Mouse (Mus musculus): ENCODE results near the gene Frs2. TPM values are rescaled to one million over a fixed set of nuclear protein-coding genes. Genes with fewer than 3 reads are reported as not detected.

The Frs2 gene
- polyA plus RNA-seq, 1 experiment = 37.8 TPM

DNA sequence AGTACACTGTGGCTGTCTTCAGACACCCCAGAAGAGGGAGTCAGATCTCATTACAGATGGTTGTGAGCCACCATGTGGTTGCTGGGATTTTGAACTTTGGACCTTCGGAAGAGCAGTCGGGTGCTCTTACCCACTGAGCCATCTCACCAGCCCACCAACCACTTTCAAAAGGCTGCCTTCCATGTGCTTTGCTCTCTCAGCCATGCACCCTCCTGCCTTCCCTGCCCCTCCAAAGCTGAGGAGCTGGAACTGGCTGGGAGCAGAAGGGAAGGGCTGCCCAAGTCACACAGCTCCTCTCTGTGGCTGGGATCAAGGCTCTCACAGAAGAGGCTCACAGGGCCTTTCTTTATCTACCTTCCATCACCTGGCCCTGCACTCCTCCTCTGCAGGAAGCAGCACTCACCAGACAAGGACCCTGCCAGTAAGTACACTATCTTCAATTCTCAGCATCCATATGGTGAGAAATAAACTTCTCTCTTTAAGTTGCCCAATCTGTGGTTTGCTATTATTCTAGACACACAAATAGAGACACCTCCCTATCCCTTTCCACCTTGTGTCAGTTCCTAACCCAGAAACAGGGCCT is 51.1 kb downstream of the Frs2 start:
- TF ChIP-seq CTCF (IDR thresholded peaks at IDR 0.05; ENCODE audit: borderline replicate concordance, extremely low read depth, insufficient read depth, insufficient read length) (no peak), POLR2A (IDR thresholded peaks at IDR 0.05; ENCODE audit: borderline replicate concordance, extremely low read depth, insufficient read depth, insufficient read length, poor library complexity, severe bottlenecking) (no peak)
- DNase-seq (ENCODE audit: low read depth) = no peak

DNA sequence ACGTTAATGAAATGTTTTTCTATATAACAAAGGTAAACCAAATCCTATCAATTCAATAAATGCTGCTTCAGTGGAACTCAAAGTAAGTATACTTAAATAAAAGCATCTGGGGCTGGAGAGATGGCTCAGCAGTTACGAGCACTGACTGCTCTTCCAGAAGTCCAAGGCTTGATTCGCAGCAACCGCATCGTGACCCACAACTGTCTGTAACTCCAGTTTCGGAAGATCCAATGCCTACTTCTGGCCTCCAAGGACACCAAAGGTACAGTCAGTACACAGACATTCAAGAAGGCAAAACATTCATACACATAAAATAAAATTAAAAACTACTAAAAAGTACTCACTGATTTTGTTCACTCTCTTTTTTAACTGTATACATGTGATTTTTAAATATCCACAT is 52.2 kb downstream of the Frs2 start:
- TF ChIP-seq CTCF (IDR thresholded peaks at IDR 0.05; ENCODE audit: borderline replicate concordance, extremely low read depth, insufficient read depth, insufficient read length) (no peak), POLR2A (IDR thresholded peaks at IDR 0.05; ENCODE audit: borderline replicate concordance, extremely low read depth, insufficient read depth, insufficient read length, poor library complexity, severe bottlenecking) (no peak)
- DNase-seq (ENCODE audit: low read depth) = no peak

DNA sequence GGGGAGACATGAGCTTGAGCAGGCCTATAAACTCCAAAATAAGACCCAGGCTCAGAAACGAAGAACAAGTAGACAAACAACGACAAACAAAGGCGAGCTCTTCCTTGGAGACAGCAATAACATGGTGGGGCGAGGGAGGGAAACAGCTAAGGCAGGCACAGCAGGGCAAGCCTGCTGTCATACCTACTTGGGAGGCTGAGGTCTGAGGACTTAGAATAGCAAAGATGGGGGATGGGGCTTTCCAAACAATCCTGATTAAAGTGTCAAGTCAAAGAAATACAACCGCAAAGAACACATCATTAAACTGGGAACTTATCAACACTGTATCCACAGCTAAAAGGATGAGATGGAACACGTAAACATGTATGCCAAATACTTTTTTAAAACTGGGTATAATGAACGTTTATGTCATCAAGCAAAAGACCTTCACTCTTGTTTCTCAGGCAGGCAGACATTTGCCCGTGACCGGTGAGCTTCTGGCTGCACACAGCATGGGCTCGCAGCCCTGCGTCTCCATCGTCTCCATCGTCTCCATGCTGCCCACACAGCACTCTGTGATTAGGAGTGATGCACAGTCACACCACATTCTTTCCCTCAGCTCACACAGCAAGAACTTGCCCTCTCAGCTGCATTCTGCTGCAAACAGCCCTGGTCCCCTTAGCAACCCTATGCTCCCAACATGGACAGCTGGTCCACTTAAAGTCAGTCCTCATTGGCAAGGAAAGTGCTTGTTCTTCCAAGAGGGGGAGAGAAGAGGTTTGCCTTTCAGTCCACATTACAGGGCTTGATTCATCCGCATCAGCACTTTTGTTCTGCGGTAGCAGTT is 53.6 kb downstream of the Frs2 start:
- peak; percentile 89 for DNase-seq (ENCODE audit: low read depth)
- TF ChIP-seq POLR2A (IDR thresholded peaks at IDR 0.05; ENCODE audit: borderline replicate concordance, extremely low read depth, insufficient read depth, insufficient read length, poor library complexity, severe bottlenecking) = no peak
- TF ChIP-seq CTCF (IDR thresholded peaks at IDR 0.05; ENCODE audit: borderline replicate concordance, extremely low read depth, insufficient read depth, insufficient read length) = no peak

DNA sequence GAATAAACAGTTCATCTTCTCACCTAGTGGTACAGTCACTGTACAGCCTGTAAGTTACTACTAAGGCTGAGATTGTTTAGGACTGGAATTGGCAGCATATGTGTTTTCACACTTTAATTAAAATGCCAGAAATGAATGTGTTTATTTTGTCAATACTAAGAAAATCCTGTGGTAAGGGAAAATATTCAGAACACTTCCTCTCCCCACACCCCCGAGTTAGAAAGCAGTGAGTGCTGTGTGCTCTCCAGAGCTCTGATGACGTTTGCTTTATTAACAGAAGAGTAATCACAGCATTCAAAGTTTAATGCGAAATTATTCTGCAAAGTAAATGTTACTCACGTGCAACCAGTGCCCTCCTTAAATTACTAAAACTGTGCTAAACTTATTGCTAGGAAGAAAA is 58.7 kb downstream of the Frs2 start:
- TF ChIP-seq POLR2A (IDR thresholded peaks at IDR 0.05; ENCODE audit: borderline replicate concordance, extremely low read depth, insufficient read depth, insufficient read length, poor library complexity, severe bottlenecking) (no peak), CTCF (IDR thresholded peaks at IDR 0.05; ENCODE audit: borderline replicate concordance, extremely low read depth, insufficient read depth, insufficient read length) (no peak)
- DNase-seq (ENCODE audit: low read depth) = no peak

DNA sequence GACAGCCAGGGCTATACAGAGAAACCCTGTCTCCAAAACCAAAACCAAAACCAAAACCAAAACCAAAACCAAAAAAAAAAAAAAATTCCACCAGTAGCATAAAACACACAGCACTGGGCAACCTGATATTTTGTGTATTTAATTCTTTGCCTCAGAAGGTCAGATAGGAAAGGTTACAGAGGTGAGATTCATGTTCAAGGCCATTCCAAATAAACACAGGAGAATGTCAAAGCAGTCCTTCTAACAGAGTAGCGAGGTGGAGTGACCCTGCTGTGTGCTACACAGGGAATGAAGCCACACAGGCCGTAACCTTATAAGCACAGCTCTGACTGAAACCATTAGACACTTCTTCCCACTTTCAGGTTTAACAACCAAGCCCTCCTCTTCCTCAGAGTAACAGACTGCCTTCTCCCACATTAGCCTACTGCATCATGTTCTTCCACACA is 66.4 kb downstream of the Frs2 start:
- DNase-seq (ENCODE audit: low read depth) = no peak
- no peak for TF ChIP-seq POLR2A (IDR thresholded peaks at IDR 0.05; ENCODE audit: borderline replicate concordance, extremely low read depth, insufficient read depth, insufficient read length, poor library complexity, severe bottlenecking)
- no peak for TF ChIP-seq CTCF (IDR thresholded peaks at IDR 0.05; ENCODE audit: borderline replicate concordance, extremely low read depth, insufficient read depth, insufficient read length)

DNA sequence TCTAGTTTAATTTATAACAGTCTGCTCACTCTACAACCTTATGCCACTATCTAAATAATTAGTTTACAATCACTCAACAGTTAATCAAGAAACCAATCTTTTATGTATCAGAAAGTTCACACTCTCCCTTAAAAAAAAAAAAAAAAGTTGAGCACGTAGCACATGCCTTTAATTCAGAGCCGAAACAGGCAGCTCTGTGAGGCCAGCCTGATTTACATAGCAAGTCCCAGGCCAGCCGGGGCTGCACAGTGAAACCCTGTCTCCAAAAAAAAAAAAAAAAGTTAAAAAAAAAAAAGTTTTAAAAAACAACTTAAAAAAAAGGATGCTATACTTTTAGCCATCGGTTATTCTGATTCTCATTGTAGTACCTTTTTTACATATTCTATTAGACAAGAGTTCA is 67.0 kb downstream of the Frs2 start:
- no peak for DNase-seq (ENCODE audit: low read depth)
- TF ChIP-seq CTCF (IDR thresholded peaks at IDR 0.05; ENCODE audit: borderline replicate concordance, extremely low read depth, insufficient read depth, insufficient read length) = no peak
- no peak for TF ChIP-seq POLR2A (IDR thresholded peaks at IDR 0.05; ENCODE audit: borderline replicate concordance, extremely low read depth, insufficient read depth, insufficient read length, poor library complexity, severe bottlenecking)

DNA sequence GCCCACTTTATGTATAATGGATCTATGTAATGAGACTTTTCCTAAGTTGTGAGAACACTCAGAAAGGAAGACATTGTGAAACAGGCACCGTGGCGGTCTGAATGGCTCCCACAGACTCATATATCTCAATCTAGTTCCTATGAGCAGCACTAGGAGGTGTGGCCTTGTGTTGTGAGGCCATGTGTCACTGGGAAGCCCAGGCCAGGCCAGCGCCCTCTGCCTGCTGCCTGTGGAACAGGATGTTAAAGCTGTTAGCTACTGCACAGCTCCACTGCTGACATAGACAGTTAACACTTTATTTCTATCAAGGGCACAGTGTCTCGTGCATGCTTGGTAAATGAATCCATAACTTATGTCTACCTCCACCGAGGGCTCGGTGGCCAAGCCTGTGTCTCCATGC is 70.0 kb downstream of the Frs2 start:
- DNase-seq (ENCODE audit: low read depth) = peak; percentile 9

DNA sequence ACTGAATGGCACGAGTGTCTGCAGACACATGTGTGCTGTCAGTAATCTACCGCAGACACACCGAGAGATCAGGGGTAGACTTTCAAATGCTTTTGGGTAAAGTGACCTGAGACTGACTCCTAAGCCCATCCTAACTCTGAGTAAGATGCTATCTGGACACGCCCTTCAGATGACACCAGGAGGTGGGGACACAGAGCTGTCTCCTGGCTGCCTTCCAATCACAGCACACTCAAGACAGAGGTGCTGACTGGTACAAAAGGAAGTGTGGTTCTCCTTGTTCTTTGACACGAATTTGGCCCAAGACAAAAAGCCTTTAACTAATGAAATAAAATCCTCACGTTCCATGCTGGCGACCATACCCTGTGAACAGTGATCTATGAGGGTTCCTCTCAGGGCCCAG is 75.2 kb downstream of the Frs2 start:
- TF ChIP-seq POLR2A (IDR thresholded peaks at IDR 0.05; ENCODE audit: borderline replicate concordance, extremely low read depth, insufficient read depth, insufficient read length, poor library complexity, severe bottlenecking) (no peak), CTCF (IDR thresholded peaks at IDR 0.05; ENCODE audit: borderline replicate concordance, extremely low read depth, insufficient read depth, insufficient read length) (no peak)
- DNase-seq (ENCODE audit: low read depth) = no peak

More for the DNA sequence above, 70.0 kb downstream of the Frs2 start:
- TF ChIP-seq CTCF (IDR thresholded peaks at IDR 0.05; ENCODE audit: borderline replicate concordance, extremely low read depth, insufficient read depth, insufficient read length) = peak; percentile 53
- no peak for TF ChIP-seq POLR2A (IDR thresholded peaks at IDR 0.05; ENCODE audit: borderline replicate concordance, extremely low read depth, insufficient read depth, insufficient read length, poor library complexity, severe bottlenecking)

DNA sequence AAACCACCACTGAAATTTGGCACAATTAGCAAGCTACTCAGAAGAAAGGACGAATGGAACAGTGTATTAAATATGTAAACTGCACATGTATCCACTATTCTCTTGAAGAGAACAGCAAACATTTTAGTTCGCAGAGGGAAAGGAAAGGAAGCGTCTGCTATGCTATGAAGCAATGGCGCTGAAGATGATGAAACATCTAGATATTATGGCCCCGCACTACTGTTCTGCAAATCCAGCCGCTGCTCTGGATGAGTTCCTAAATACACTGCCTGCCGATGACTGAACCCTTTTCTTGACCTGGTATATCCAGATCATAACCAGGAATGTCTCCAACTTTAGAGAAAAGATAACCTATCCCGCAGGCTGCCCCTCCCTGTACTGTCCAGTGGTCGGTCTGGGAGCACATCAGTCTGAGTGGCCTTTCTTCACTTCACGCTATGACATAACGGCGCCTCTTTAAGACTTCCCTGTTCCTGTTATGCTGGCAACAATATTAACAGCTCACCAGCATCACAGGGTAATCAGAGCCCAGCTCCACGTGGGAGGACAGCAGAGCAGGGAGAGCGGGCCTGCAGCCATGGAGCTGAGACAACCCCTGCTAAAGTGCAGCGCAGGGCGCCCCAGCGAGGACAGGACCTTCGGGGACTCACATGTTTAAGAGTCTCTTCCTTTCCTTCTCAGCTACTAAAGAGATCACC is 76.0 kb downstream of the Frs2 start:
- no peak for TF ChIP-seq POLR2A (IDR thresholded peaks at IDR 0.05; ENCODE audit: borderline replicate concordance, extremely low read depth, insufficient read depth, insufficient read length, poor library complexity, severe bottlenecking)
- TF ChIP-seq CTCF (IDR thresholded peaks at IDR 0.05; ENCODE audit: borderline replicate concordance, extremely low read depth, insufficient read depth, insufficient read length) = no peak
- no peak for DNase-seq (ENCODE audit: low read depth)

DNA sequence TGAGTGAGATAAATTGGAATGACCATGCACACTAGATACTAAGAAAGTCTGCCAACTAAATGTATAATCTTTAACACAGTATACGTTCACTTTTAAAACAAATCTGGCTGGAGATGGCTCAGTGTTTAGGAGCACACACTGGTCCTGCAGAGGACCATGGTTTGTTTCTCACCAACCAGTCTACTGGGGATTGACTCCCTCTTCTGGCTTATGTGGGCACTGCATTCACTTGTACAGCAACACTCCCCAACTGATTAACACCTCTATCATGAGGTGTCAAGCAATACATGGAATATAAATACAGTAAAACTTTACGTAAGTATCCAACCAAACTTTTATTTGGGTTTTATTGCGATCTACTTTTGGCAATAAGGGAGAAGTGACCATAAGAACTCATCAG is 79.2 kb downstream of the Frs2 start:
- TF ChIP-seq CTCF (IDR thresholded peaks at IDR 0.05; ENCODE audit: borderline replicate concordance, extremely low read depth, insufficient read depth, insufficient read length) = 0 out of 2 replicates have a peak, but pooled peaks have one; percentile 7
- no peak for TF ChIP-seq POLR2A (IDR thresholded peaks at IDR 0.05; ENCODE audit: borderline replicate concordance, extremely low read depth, insufficient read depth, insufficient read length, poor library complexity, severe bottlenecking)
- no peak for DNase-seq (ENCODE audit: low read depth)

DNA sequence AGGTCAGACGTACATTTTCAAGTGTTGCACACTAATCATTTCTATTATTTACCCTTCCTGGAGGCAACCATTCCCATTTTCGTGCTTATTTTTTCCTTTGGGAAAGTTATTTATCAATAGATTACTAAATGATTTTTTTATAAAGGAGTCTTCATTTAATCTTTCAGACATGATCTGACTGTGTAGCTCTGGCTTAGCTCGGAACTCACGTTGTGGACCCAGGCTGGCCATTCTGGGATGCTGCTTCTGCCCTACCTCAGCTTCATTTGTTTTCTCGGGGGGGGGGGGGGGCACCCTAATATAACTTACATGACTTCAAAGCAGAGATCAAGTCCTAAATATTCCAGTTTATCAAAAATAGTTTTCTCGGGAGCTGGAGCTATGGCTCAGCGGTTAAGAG is 84.3 kb downstream of the Frs2 start:
- TF ChIP-seq POLR2A (IDR thresholded peaks at IDR 0.05; ENCODE audit: borderline replicate concordance, extremely low read depth, insufficient read depth, insufficient read length, poor library complexity, severe bottlenecking) (no peak), CTCF (IDR thresholded peaks at IDR 0.05; ENCODE audit: borderline replicate concordance, extremely low read depth, insufficient read depth, insufficient read length) (no peak)
- DNase-seq (ENCODE audit: low read depth) = no peak

All from brain, embryonic 14.5 days (tissue).